Mouse (Mus musculus) embryonic facial prominence, embryonic 15.5 days (tissue): ENCODE measurements at regions not wholly inside any gene's neighbourhood (a gene's known extent, or its start where the extent isn't known, plus 50 kb on each side); places are given as distances from the start of the nearest gene placed in this dataset.

ENCODE experiments used
- ATAC-seq: fragments of 200-750 bp; cut with Nextera tagmentation; 2 replicates; pipeline ENCODE4 v1.8.0; 2017; ENCODE audit warnings: low read depth, moderate TSS enrichment; ENCODE audit not compliant: insufficient number of reproducible peaks, low FRiP score, low TSS enrichment
- H3K27ac ChIP-seq: fragments of 300-500 bp; sonication (generic); replicated peaks from 2 replicates; pipeline ENCODE4 v1.5.1; 2015; ENCODE audit warnings: mild to moderate bottlenecking, inconsistent platforms
- H3K27me3 ChIP-seq: fragments of 300-500 bp; sonication (generic); 2 replicates; pipeline ENCODE4 v1.6.1; 2015; ENCODE audit warnings: inconsistent platforms
- H3K36me3 ChIP-seq: fragments of 300-500 bp; sonication (generic); 2 replicates; pipeline ENCODE4 v1.6.1; 2015; ENCODE audit warnings: mild to moderate bottlenecking, inconsistent platforms
- H3K4me1 ChIP-seq: fragments of 300-500 bp; sonication (generic); 2 replicates; pipeline ENCODE4 v1.6.1; 2015; ENCODE audit warnings: inconsistent platforms
- H3K4me2 ChIP-seq: fragments of 300-500 bp; sonication (generic); replicated peaks from 2 replicates; pipeline ENCODE4 v1.6.1; 2015; ENCODE audit warnings: mild to moderate bottlenecking, inconsistent platforms
- H3K4me3 ChIP-seq: fragments of 300-500 bp; sonication (generic); replicated peaks from 2 replicates; pipeline ENCODE4 v1.5.1; 2015; ENCODE audit warnings: mild to moderate bottlenecking, inconsistent platforms
- H3K9ac ChIP-seq: fragments of 300-500 bp; sonication (generic); 2 replicates; pipeline ENCODE4 v1.6.1; 2015; ENCODE audit warnings: inconsistent platforms
- H3K9me3 ChIP-seq: fragments of 300-500 bp; sonication (generic); replicated peaks from 2 replicates; pipeline ENCODE4 v1.6.1; 2016; ENCODE audit warnings: inconsistent platforms
- WGBS: fragments of 180-500 bp; shearing (Covaris S2); methylation state at CpG from one replicate; pipeline ENCODE4 v1.1.7; 2015; 5-methylcytosine and 5-hydroxymethylcytosine counted together

DNA sequence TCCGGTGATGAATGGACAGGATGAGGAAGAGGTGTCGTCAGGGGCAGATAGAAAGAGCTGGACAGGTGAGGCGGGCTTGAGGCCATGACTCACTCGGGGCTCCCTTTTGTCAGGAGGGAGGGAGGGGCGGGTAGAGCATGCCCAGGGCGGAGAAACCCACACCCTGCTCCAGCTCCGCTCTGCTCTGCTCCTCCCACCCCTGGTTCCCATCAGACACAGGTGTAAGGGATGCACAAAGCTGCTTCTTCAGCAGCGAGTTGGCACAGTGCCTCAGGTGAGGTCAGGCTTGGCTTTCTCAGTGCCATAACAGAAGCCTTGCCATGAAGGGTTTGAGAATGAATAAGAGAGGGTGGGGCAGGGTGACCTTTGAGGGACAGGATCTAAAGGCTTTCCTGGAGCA lies 212.2 kb downstream of the Ly86 start:
- Histone ChIP-seq H3K9ac (no peak overlapping the region), H3K27ac (no peak overlapping the region)
- WGBS = 58% methylated on average over 8 of the region's 8 CpGs

DNA sequence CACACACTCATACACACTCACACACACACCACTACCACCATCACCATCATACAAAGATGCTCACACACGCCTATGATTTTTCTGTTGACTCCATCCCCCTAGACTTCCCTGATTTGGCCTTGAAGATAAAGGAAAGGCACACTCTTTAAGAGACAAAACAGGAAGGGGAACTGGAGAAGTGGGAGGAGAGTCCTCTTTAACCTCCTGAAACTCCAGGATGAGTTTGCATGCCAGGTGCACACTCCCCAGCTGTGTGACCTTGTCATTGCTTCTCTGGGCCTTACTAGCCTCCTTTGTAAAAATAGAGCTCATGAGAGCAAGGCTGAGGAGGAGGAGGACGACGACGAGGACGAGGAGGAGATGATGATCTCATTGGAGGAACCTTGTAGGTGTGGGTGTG lies 212.8 kb downstream of the Ly86 start:
- H3K9ac ChIP-seq = no peak overlapping the region
- 68% methylated on average over 5 of the region's 5 CpGs for WGBS
- ATAC-seq = no peak

More for the DNA sequence above, 212.2 kb downstream of the Ly86 start:
- Histone ChIP-seq H3K4me1 (peaks cover 24% of the 10 kb centered on the region), H3K4me3 (no peak overlapping the region), H3K4me2 (no peak overlapping the region), H3K9me3 (no peaks in the 10 kb centered on the region), H3K36me3 (no peaks in the 10 kb centered on the region), H3K27me3 (no peaks in the 10 kb centered on the region)
- no peak for ATAC-seq

DNA sequence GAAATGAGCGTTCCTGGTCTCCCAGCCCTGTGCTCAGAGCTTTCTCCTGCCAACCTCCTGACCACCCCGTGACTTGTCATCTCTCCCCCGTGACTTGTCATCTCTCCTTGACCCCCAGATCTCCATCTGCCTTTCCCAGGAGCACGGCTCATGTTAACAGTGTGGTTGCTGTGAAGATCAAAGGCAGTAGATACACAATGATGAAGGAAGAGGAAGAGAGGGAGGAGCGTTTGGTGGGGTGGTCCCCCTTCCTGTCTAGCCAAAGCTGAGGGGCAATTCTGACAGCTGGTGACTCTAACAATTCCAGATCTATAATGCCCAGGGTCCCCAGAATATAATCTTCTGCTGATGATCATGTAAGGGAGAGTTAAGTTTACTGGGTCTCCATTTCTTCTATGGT lies 214.0 kb downstream of the Ly86 start:
- ATAC-seq = no peak
- no peak overlapping the region for H3K4me3 ChIP-seq
- 66% methylated on average over 5 of the region's 5 CpGs for WGBS
- H3K4me1 ChIP-seq = peaks cover 34% of the 10 kb centered on the region
- no peaks in the 10 kb centered on the region for H3K27me3 ChIP-seq
- no peak overlapping the region for H3K27ac ChIP-seq
- no peaks in the 10 kb centered on the region for H3K36me3 ChIP-seq
- no peaks in the 10 kb centered on the region for H3K9me3 ChIP-seq
- no peak overlapping the region for H3K9ac ChIP-seq
- no peak overlapping the region for H3K4me2 ChIP-seq

More for the DNA sequence above, 212.8 kb downstream of the Ly86 start:
- Histone ChIP-seq H3K4me2 (no peak overlapping the region), H3K27me3 (no peaks in the 10 kb centered on the region), H3K9me3 (no peaks in the 10 kb centered on the region), H3K27ac (no peak overlapping the region), H3K4me1 (peaks cover 30% of the 10 kb centered on the region), H3K36me3 (no peaks in the 10 kb centered on the region), H3K4me3 (no peak overlapping the region)

DNA sequence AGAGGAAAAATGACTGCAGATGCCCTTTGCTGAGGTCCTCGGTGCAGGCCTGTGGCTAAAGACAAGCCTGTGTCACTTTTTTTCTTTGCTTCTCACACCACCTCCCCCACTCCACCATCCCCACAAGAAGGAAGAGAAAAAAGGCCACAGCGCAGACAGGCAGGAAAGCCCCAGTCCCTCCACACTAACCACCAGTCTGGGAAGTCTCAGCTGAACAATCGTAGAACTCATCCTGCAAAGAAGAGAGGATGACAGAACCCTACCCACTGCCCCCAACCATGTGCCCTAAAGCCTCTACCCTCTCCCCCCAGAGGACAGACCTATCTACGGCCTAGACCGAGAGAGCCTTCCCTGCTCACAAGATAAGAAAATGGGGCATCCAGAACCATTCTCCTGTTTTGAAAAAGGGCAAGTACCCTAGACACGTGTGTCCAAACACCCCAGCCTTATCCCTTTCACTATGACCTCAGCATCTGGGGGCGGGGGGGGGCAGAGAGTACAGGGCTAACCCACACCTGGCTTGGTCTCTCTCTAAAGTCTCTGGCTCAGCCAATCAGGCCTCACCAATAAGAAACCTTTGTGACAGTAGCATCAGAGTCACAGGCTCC lies 214.8 kb downstream of the Ly86 start:
- WGBS = 66% methylated on average over 7 of the region's 7 CpGs
- Histone ChIP-seq H3K9me3 (no peaks in the 10 kb centered on the region), H3K4me3 (no peak overlapping the region), H3K27me3 (no peaks in the 10 kb centered on the region), H3K9ac (no peak overlapping the region), H3K27ac (no peak overlapping the region), H3K36me3 (no peaks in the 10 kb centered on the region), H3K4me1 (peaks cover 34% of the 10 kb centered on the region), H3K4me2 (no peak overlapping the region)
- no peak for ATAC-seq

DNA sequence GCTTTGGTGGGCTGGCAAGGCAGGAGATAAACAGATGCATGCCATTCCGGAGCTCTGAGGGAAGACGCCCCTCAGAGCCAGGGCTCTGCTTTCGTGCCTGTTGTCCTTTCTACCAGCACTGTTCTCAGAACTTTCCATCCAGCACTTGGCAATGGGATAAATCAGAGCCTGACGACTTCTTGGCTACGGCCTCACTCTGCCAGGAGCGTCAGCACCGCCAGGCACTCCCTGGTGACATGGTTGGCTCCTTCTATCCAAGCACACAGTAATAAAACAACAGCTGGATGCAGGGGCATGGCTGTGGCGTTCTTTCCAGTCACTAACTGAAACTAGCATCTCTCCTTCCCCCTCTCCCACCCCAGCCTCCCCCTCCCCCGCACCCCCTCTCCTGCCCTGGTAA lies 215.4 kb downstream of the Ly86 start:
- no peaks in the 10 kb centered on the region for H3K9me3 ChIP-seq
- H3K27ac ChIP-seq = no peak overlapping the region
- H3K4me2 ChIP-seq = 0 out of 2 replicates have a peak overlapping the region, but pooled peaks have one; percentile 10
- no peaks in the 10 kb centered on the region for H3K36me3 ChIP-seq
- ATAC-seq = peak; percentile 36; the same call in 1 of the 2 replicates
- no peak overlapping the region for H3K9ac ChIP-seq
- H3K4me1 ChIP-seq = peaks cover 34% of the 10 kb centered on the region
- WGBS = 31% methylated on average over 9 of the region's 9 CpGs
- no peaks in the 10 kb centered on the region for H3K27me3 ChIP-seq
- no peak overlapping the region for H3K4me3 ChIP-seq

DNA sequence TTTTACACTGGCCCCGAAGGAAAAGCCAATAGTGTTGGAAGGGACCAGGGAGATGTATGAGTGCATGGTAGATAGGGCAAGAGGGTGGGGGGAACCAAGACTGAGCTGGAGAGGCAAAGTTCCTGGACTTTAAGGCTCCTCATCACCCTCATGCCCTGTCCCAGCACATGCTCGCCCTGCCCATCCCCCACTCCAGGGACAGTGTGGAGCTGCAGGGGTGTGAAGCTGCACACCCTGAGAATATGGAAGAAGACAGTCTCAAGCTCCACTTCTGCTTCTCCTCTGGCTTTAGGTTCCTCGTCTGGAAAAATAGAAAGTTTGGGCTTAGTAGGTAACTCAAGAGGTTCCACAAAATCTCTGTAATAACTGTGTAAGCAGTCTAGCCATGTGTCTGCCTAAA lies 215.8 kb downstream of the Ly86 start:
- H3K36me3 ChIP-seq = no peaks in the 10 kb centered on the region
- 0 out of 2 replicates have a peak overlapping the region, but pooled peaks have one; percentile 10 for H3K4me2 ChIP-seq
- no peak overlapping the region for H3K9ac ChIP-seq
- peak overlapping the region; percentile 51; the same call in 1 of the 2 replicates for H3K27ac ChIP-seq
- 42% methylated on average over 3 of the region's 3 CpGs for WGBS
- H3K4me3 ChIP-seq = no peak overlapping the region
- no peaks in the 10 kb centered on the region for H3K27me3 ChIP-seq
- ATAC-seq = no peak
- H3K9me3 ChIP-seq = no peaks in the 10 kb centered on the region
- peaks cover 34% of the 10 kb centered on the region for H3K4me1 ChIP-seq

DNA sequence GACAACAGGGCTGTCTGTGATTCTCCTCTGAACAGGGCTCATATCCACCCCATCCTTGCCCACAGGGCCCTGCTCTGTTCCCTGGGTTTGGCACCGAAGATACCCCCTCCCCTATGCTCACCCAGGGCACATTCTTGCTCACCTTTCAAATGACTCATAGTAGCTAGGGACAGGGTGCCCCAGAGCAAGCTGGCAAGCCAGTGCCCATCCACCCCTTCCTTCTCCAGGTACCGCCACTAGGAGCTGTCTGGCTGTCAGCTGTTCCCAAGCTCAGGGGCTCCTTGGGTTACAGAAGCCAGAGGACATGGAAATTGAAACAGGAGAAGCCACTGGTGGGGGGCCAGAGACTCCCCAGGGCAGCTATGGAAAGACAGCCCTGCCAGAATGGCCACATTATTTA lies 216.4 kb downstream of the Ly86 start:
- Histone ChIP-seq H3K27me3 (no peaks in the 10 kb centered on the region), H3K27ac (peak overlapping the region; percentile 44; the same call in 1 of the 2 replicates), H3K9ac (no peak overlapping the region), H3K4me1 (peaks cover 34% of the 10 kb centered on the region), H3K36me3 (no peaks in the 10 kb centered on the region), H3K4me3 (no peak overlapping the region), H3K9me3 (no peaks in the 10 kb centered on the region), H3K4me2 (no peak overlapping the region)
- ATAC-seq = 0 out of 2 replicates have a peak, but pooled peaks have one; percentile 27
- WGBS = 24% methylated on average over 2 of the region's 2 CpGs

DNA sequence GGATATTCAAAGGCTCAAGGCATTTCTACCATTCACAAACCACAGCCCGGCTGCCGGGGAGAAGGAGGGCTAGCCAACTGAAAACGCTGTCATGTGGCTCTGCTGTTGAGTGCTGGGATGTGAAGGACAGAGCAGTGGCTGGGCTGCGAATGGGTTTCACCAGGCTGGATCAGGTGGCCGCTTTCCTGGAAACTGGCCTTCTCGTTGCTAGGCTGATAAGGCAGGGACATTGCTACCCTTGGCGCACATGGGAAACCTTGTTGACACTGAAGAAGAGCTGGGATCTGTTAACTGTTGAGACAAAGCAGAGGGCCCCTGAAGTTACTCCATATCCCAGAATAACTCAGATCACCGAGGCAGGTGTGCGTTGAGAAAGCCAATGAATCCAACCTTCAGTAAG lies 216.1 kb upstream of the Rreb1 start:
- no peak overlapping the region for H3K9ac ChIP-seq
- peak overlapping the region; percentile 44 for H3K27ac ChIP-seq
- H3K27me3 ChIP-seq = no peaks in the 10 kb centered on the region
- H3K4me3 ChIP-seq = no peak overlapping the region
- H3K9me3 ChIP-seq = no peaks in the 10 kb centered on the region
- peaks cover 34% of the 10 kb centered on the region for H3K4me1 ChIP-seq
- H3K4me2 ChIP-seq = no peak overlapping the region
- WGBS = 61% methylated on average over 9 of the region's 9 CpGs
- ATAC-seq = no peak
- no peaks in the 10 kb centered on the region for H3K36me3 ChIP-seq

DNA sequence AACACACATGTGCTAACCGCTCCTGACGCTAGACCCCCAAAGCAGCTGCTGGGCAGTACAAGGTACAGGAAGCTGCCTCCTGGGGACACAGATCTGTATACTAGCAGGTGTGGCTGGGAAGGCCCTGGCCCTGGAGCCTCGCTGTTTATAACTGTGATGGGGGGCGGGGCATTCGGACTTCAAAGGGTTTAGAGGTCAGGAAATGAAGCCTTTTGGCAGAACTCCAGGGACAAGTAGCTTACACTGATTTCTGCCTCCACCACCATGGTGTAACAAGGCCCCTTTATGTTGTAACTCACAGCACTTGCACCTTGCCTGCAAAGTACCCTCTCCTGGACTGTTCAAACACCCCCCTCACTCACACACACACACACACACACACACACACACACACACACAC lies 215.5 kb upstream of the Rreb1 start:
- no peaks in the 10 kb centered on the region for H3K27me3 ChIP-seq
- ATAC-seq = no peak
- H3K4me3 ChIP-seq = no peak overlapping the region
- H3K9me3 ChIP-seq = no peaks in the 10 kb centered on the region
- no peaks in the 10 kb centered on the region for H3K36me3 ChIP-seq
- no peak overlapping the region; the same call in 1 of the 2 replicates for H3K27ac ChIP-seq
- H3K4me2 ChIP-seq = no peak overlapping the region
- 18% methylated on average over 5 of the region's 5 CpGs for WGBS
- H3K9ac ChIP-seq = no peak overlapping the region
- peaks cover 34% of the 10 kb centered on the region for H3K4me1 ChIP-seq

DNA sequence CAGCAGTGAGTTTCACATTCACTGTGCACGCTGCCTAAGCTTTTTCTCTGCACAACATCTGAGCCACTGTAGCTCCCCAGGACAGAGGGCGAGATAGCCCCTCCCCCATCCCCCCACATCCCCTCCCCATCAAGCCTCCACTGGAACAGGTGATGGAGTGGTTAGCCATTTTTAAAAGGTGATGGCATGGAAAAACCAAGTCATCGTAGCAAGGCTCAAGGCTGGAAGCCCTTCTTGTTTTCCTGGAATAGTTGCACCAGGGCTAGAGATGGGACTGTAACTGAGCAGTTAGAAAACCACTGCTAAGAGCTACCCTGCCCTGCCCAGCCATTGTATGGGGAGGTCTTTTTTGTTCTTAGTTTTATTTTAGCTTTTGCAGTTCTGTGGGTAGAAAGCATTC lies 209.1 kb upstream of the Rreb1 start:
- no peaks in the 10 kb centered on the region for H3K9me3 ChIP-seq
- H3K9ac ChIP-seq = no peak overlapping the region
- 0 out of 2 replicates have a peak, but pooled peaks cover 3% of the 10 kb centered on the region for H3K4me1 ChIP-seq
- H3K4me3 ChIP-seq = no peak overlapping the region
- ATAC-seq = no peak
- no peaks in the 10 kb centered on the region for H3K27me3 ChIP-seq
- no peak overlapping the region for H3K4me2 ChIP-seq
- no peak overlapping the region for H3K27ac ChIP-seq
- H3K36me3 ChIP-seq = no peaks in the 10 kb centered on the region
- WGBS = 57% methylated on average over 3 of the region's 3 CpGs

DNA sequence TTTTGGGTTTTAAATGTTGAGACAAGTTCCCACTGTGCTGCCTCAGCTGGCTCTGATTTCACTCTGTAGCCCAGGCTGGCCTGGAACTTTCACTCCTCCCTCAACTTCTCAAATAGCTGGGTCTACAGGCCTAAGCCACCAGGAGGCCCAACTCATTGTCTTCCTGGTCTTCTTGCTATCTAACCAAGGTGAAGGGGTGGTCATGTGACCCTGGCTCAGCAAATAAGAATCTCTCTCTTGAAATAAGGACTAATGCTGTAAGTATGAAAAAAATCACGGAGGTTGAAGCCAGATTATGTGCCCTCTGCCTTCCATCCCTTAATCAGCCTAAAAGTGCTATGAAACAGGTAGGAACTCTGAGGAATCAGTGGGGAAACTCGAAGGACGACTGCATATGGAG lies 208.7 kb upstream of the Rreb1 start:
- no peak for ATAC-seq
- 86% methylated on average over 3 of the region's 3 CpGs for WGBS
- H3K9me3 ChIP-seq = no peaks in the 10 kb centered on the region

DNA sequence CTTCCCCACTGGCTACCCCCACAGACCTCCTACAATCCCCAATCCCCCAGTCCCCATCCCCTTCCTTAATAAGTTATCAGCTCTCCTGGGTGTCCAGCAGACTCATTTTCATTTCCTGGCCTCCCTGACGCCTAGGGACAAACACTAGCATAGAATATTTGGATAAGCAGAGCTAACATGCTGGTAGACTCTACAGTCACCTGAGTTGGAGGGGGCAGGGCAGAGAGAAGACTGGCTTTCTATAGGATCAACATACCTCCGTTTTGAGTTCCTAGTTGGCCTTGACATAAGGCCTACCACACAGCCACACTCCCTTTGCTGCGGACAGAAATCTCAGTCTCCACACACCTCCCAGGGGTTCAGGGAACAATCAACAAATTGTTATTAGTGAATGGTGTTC lies 205.2 kb upstream of the Rreb1 start:
- Histone ChIP-seq H3K9me3 (no peaks in the 10 kb centered on the region), H3K36me3 (no peaks in the 10 kb centered on the region), H3K27me3 (no peaks in the 10 kb centered on the region), H3K4me1 (0 out of 2 replicates have a peak, but pooled peaks cover 3% of the 10 kb centered on the region), H3K27ac (no peak overlapping the region), H3K4me3 (no peak overlapping the region), H3K4me2 (no peak overlapping the region), H3K9ac (no peak overlapping the region)
- WGBS = 62% methylated on average over 3 of the region's 3 CpGs
- ATAC-seq = no peak

More for the DNA sequence above, 208.7 kb upstream of the Rreb1 start:
- Histone ChIP-seq H3K27ac (no peak overlapping the region), H3K27me3 (no peaks in the 10 kb centered on the region), H3K9ac (no peak overlapping the region), H3K4me1 (0 out of 2 replicates have a peak, but pooled peaks cover 3% of the 10 kb centered on the region), H3K36me3 (no peaks in the 10 kb centered on the region), H3K4me3 (no peak overlapping the region), H3K4me2 (no peak overlapping the region)
